Mouse (Mus musculus) forelimb bud, embryonic 11.5 days (tissue): ENCODE measurements around the gene Slc28a1.
A peak's percentile ranks its signal among the peaks of the same experiment; 100 is the strongest.

Source experiments
- DNase-seq: peaks from one replicate; pipeline ENCODE4 v3.0.0-alpha.2; 2012; ENCODE audit warnings: low read depth, low spot score

Slc28a1 gene

DNA sequence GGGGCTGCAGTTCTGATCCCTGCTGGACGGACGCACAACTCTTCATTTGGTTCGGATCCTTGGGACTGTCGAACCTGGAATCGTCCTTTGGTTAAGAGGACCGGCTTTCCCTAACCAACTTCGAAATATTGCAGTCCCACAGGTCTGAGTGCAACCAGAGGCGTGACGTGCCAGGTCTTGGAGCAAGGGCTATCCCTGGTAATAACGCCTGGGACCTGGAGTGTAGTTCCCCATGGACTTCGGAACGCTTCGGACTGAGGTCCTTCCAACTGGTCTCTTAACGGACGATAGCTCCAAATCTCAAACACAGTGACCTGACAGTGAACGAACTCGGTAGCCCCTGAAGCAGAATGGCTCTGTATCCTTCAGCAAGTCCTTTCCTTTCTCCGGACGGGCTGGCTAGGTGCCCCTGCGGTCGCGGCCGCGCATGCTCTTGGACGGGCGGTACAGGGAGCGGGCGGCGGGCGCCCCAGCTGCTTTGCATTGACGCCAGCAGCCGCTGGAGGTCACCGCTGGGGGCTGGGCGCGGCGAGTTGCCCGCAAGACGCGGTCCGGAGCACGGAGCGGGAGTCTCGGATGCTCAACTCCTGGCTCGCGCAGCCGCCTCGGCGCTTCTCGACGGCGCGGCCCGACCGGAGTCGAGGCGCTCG lies 98.2 kb downstream of the Slc28a1 start:
- DNase-seq, result peak; percentile 89

DNA sequence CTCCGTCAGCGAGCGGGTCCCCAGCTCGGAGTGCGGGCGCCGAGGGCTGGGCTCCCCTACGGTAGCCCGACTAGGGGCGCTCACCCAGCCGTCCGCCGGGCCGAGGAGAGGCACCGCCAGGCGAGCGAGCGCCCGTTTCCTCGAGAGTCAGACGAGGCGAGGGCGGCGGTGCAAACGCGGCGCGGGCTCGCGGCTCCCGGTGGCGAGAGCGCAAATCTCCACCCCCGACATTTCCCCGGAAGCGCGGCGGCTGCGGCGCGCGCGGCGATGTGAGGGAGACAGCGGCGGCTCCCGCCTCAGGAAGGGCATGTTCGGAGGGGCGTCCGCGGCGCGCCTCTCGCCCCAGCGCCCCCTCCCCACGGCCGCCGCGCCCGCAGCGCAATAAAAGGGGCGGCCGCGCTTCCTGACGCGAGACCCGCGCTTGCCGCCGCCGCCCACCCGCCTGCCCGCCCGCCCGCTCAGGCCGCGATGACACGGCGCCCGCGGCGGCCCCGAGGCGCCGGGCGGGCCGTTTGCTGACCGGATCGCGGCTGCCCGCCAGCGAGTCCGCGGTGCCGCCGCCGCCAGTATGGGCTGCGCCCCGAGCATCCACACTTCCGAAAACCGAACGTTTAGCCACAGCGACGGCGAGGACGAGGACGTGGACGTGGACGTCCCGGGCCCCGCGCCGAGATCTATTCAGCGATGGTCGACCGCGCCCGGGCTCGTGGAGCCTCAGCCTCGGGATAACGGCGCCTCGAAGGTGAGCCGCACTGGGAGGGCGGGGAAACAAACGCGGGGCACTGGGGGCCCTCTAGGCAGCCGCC lies 99.0 kb downstream of the Slc28a1 start, which contains the start of gene Pde8a:
TSS of gene Pde8a (plus strand) at position 250 of the 806 bp plus-strand sequence.
- DNase-seq, result no peak

DNA sequence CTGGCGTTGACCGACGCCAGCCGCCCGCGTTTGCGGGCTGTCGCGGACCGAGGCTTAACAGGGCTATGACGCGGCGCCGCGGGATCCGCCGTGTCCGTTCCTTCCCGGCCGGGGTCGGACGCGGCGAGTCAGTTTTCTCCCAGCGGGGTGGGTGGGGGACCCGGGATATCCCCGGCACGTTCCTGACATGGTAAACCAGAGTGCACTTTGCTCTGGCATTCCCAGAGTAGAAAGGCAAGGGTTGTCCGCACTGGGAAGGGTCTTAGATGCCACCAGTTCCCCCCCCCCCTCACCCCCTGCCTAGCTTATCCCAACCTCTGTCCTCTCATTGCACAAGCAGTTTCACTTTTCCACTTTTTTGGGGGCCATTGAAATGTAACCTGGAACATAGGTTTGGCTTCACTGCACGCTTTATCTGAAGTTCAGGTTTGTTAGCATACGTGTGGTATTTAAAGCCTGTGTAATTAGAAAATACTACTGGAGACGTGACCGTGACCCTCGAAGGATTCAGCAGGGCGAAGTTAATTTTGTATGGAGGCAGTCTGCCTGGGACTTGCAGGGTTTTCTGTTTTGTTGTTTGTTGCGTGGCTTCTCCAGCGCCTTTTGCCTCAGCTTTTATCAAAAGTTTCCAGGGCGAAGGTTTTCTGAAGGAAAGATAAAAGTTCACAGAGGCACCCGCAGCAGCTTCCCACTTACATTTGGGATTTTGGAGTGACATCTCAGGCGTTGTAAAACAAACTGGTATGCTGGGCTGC lies 99.7 kb downstream of the Slc28a1 start:
- no peak for DNase-seq

DNA sequence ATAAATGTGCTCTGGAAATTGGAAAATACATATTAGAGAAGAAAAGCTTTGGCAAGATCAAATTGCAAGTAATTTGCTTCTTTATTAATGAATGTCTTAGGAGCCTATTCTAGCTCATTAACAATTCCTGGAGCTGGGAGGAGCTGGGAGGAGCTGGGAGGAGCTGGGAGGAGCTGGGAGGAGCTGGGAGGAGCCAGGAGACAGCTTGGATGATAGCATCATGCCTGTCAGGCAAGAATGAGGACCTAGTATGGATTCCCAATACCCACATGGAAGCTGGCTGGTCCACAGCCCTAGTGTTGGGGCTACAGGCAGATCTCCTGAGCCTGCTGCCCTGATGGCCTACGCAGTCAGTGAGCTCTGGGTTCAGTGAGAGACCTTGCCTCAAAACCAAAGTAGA lies 101.4 kb downstream of the Slc28a1 start:
- no peak for DNase-seq

DNA sequence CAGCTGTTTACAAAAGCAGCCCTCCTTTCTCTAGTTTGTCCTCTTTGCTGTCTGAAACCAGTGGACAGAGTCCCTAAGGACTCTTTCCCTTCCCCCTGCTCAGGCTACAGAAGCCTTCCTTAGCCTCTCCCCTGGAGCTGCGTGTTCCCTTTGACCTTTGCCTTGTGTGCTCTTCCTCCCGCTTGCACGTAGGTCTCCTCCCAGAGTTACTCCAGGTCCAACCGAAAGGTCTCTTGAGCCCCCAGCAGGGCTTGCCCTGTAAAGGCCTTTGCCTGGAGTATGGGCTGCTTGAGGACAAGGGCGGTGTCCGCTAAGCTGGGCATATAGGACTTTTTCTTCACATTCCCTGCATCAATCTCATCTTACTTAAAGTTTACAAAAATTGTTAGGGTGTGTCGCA lies 104.7 kb downstream of the Slc28a1 start:
- no peak for DNase-seq
